Mouse (Mus musculus): ENCODE data around the gene Ccdc106.

DNA sequence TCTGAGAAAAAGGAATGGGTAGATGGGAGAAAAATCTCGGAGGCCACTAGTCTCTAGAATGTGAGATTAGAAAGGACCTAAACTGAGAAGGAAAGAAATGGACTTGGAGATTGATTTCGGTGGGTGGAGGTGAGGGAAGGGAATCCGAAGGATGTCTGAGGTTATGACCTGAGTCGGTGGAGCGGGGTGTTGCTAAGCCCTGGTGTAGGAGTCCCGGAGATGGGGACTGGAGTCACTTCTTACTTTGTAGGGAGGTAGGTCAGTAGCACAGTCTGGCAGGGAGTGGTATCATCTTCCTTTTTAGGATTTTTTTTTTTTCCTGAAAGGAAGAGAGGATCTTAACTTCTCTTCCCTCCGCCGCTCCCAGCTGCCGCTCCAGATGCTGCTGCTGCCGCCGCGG lies 32.1 kb downstream of the Ccdc106 start:
- no peak for TF ChIP-seq CTCF (IDR thresholded peaks at IDR 0.05; ENCODE audit: low read depth)
- no peak for TF ChIP-seq EP300 (IDR thresholded peaks at IDR 0.05; ENCODE audit: low read depth)

Measured in heart, postnatal 0 days (tissue).